Mouse (Mus musculus) ES-Bruce4 (cell line): ENCODE measurements at regions not wholly inside any gene's neighbourhood (a gene's known extent, or its start where the extent isn't known, plus 50 kb on each side); places are given as distances from the start of the nearest gene placed in this dataset.

Experiments
- CTCF ChIP-seq: IDR thresholded peaks from one replicate; pipeline ENCODE4 v1.8.1; 2011; ENCODE audit warnings: low read depth, low read length
- EP300 ChIP-seq: IDR thresholded peaks from 2 replicates; pipeline ENCODE4 v1.6.1; 2011; ENCODE audit warnings: low read depth, low read length; ENCODE audit not compliant: insufficient read depth
- POLR2A ChIP-seq: IDR thresholded peaks from one replicate; pipeline ENCODE4 v1.8.1; 2011; ENCODE audit warnings: low read length; ENCODE audit not compliant: insufficient read depth

- TF ChIP-seq CTCF (no peak), POLR2A (no peak), EP300 (no peak)
These were observed 204.9 kb upstream of the Tle3 start for GRCm38 (mm10) chr9:61167097-61167842.
